Mouse (Mus musculus) testis, adult 2 months (tissue): ENCODE measurements at regions not wholly inside any gene's neighbourhood (a gene's known extent, or its start where the extent isn't known, plus 50 kb on each side); places are given as distances from the start of the nearest gene placed in this dataset.

Source experiments
- CTCF ChIP-seq: fragments of 200-500 bp; IDR thresholded peaks from 2 replicates; pipeline ENCODE4 v1.5.1; 2012; ENCODE audit warnings: low read depth, mild to moderate bottlenecking, inconsistent platforms, low read length, moderate library complexity; ENCODE audit not compliant: control insufficient read depth, insufficient read depth, insufficient replicate concordance
- POLR2A ChIP-seq: fragments of 200-500 bp; IDR thresholded peaks from 2 replicates; pipeline ENCODE4 v1.6.1; 2012; ENCODE audit warnings: low read depth, mild to moderate bottlenecking, inconsistent platforms, low read length, moderate library complexity; ENCODE audit not compliant: control insufficient read depth

- TF ChIP-seq CTCF (no peak), POLR2A (no peak)
Measured at GRCm38 (mm10) chr10:102823434-102823833, 206.6 kb downstream of the Alx1 start.
